Mouse (Mus musculus): ENCODE data around the gene Bmp10.
"Not testable (repeated sequence)": the region's sequence is repeated elsewhere in the genome, so short reads cannot be mapped to it uniquely, and the experiment has no call there.

Bmp10 gene

DNA sequence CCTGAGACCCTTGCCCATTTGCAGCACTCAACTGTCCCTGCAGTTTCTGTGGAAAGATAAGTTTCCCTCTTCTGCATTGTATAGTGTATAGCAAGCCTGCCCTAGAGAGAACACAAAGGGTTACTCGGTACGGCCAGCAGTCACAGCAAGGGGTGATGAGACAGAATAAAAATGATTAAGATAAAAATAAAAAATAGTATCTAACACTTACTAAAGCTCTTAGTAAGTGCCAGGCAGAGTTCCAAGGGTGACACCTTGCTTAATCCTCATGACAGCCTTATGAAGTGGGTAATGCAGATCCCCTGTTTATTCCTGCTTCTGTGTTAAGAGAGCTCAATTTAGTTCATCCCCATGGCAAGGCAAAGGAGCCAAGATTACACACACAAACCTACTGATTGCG lies 20.7 kb downstream of the Bmp10 start:
- no peak for DNase-seq

DNA sequence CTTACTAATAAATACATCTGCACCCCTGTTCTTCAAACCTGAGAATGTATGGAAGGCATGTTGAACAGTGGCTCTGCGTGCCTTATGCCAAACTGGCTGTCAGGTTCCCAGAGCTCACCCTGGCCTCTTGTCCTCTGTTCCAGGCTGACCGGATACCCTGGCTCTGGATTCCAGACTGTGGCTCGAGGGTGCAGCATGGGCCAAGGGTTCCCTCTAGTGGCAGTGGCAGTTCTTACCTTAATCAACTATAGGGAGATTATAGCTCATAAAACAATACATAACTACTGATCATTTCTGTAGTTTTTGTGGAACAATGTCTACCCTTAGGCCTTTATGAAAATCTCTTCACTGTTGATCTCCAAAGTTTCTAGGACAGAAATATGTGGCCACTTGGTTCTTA lies 22.2 kb downstream of the Bmp10 start:
- no peak for DNase-seq

DNA sequence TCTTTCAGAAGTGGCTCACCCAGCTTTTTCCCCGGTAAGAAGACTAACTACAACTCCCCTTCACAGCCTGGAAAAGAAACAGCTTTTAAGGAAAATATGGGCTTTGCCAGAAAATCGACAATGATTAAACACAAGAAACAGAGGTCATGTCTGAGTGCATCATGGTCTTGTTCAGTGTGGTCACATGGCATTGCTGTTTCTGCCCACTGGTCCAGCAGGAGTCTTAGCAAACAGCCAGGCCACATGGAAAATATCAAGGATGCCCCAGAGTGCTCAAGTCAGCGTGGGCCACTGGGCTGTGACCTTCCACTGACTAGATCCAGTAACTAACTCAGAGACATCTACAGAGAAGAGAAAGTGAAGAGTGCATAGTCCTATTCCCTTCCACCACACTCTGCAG lies 23.0 kb downstream of the Bmp10 start:
- DNase-seq = no peak

DNA sequence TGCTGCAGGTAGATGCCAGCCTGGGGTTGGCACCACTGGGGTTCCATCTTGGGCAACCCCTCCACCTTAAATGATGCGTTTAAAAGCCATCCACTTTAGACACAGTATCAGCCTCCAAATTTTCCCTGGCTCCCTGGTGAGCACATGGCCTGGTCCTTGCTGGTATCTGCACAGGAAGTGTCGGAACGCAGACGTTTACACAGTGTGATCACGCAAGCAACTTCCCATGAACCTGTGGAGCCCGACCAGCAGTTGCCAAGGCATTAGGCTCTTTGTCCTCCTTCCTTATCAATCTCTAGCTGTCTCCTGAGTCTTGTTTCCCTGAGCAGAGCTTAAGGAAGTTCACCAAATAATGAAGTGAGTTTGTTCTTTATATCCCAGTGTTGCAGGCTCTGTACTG lies 26.7 kb downstream of the Bmp10 start:
- DNase-seq = no peak

DNA sequence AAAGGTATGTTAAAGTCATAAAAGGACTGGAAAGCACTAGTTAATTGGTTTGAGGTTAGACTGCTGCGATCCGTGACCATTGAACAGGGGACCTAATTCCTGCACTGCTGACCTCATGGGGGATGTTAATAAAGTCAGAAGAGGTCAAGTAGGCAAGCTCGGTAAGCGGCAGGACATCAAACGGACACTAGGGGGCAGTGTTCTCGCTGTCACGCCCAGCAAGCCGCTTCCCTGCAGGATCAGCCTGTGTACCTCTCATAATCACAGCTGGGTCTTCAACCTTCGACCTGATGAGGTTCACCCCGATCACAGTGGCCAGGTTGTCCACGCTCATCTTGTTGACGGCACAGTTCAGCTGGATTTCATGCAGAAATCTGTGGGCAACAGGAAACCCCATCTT lies 37.4 kb downstream of the Bmp10 start:
- DNase-seq = peak; percentile 30

DNA sequence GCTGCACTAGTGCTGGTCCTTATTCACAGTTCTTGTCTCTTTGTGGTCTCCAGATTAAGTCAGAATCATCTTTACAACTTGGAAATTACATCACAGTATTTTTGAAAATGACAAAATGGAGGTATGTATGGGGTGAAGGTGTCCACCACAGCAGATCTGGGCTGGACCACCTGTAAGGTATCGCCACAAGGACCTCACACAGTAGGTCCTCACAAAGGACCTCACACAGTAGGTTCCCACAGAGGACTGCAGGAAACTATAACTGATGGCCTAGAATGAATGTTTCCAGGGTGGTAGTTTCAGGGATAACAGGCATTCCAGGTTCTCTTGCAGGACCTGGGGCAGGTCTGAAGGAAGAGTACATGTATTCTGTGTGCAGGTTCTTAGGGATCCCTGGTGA lies 38.6 kb downstream of the Bmp10 start:
- DNase-seq = no peak

DNA sequence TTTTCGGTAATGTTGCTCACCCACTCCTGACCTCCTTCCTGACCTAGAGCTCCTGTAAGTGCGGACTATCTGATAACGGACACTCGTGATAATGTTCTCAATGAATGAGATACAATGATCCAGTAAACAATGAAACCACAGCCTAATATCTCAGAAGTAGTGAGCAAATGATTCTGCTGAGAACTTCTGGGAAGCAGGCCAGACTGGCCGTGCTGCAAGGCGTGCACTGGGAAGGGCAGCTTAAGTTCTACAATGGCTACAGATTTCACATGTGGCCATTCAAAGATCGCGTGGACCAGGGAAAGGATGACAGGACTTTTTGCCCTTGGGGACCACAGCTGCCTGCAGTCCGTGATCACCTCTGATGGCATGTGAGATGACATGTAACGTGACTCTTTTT lies 39.6 kb downstream of the Bmp10 start:
- DNase-seq = no peak

DNA sequence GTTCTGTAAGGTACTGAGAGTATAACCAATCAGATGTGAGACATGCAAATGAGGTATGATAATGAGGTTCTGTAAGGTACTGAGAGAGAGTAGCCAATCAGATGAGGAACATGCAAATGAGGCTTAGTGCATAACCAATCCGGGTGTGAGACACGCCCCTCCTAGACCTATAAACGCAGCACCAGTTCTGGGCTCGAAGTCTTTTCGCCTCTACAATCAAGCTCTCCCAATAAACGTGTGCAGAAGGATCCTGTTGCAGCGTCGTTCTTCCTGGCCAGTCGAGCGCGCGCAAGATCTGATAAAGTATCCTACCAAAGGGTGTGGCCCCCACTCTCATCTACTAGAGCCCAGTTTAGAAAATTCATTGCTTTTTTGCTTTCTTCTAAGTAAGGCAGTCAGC lies 41.3 kb downstream of the Bmp10 start:
- DNase-seq = not testable (repeated sequence)

DNA sequence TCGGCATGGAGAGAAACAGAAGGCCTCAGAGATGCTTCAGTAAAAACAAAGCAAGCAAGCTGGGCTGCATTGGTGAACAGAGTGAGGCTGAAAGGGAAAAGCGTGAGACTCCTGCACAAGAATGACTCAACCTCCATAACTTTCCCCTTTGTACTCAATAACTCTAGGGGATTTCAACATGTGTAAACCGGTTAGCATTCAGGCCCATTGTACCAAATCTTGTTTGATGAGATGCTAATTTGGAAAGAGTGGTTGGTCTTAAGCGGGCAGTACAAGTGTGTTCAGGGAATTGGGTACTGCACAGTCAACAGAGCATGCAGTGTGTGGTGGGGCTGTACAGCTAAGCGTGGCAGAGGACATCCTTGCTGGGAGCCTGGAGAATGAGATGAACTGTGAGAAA lies 46.4 kb downstream of the Bmp10 start:
- DNase-seq = no peak

DNA sequence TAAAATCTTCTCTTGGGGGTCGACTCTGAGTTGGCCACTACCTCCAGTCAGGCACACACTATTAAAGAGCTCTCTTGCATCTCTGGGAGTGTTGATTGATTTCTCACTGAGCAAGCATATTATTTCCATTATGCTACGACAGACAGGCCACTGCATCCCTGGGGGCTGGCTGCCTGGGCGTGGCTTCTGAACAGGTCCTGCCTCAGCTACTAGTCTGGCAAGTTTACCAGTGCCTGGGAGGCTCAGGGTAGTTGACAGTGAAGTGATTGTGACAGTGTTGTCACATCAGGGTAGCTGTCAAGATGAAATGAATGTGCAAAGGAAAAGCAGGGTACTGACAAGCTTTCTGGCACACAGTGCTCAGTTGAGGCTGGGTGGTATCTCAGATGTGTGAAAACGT lies 50.1 kb downstream of the Bmp10 start:
- no peak for DNase-seq

DNA sequence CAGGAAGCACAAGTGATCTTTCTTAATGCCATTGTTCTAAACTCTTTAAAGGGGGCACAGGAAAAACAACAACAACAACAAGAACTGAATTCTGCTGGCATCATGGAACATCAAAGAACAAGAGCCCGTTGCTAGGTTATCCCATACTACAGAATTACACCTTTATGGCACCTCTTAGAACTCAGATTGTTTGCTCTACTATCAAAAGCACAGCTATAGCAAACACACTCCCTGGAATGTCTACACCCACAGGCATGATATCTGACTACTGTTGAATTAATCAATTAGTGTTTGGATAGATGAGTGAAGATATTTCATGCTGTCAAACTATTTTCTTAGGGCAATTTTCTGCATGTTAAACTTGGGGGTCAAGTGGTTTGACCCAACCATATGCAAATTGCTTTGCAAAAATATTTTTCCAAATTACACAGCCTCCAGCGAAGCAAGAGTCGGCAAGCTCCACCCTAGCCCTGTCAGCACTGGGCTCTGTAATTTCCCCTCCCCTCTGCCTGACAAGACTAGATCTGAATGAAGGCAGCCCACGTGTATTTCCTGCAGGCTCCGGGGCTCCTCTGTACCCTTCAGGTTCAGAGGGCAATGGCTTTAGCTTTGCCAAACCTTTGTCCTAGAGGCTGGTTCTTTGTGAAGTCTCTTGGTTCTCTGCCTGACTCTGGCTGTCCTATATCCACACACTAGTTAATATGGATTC lies 50.7 kb downstream of the Bmp10 start:
- DNase-seq = no peak

DNA sequence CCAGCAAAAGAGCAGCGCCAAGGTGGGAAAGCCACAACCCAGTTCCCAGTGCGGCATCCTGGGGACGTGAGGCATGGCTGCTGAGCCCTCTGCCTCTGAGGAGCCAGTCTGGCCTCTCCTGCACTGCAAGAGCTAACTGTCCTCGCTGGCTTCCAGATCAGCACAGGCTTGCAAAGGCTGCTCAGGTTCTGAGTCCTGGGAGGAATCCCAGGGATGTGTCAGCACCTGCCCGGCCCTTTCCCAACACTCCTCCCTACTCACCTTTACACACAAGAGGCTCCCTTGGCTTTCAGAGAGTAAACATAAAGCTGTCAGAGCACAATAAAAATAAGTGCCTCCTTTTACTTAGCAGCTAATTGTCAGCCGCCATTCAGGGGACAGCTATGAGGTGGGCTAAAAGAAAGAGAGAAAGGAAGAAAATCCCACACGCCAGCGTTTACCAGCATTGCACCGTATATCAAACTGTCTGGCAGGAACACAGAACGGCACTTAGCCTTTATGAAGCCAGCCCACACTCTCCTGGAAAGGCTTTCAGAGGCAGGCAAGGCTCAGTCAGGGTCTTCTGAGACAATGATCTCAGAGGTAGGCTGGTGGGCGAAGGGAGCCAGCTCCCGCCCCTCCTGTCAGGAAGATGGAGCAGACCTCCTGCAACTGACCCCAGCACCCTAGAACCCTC lies 54.6 kb downstream of the Bmp10 start:
- no peak for DNase-seq

DNA sequence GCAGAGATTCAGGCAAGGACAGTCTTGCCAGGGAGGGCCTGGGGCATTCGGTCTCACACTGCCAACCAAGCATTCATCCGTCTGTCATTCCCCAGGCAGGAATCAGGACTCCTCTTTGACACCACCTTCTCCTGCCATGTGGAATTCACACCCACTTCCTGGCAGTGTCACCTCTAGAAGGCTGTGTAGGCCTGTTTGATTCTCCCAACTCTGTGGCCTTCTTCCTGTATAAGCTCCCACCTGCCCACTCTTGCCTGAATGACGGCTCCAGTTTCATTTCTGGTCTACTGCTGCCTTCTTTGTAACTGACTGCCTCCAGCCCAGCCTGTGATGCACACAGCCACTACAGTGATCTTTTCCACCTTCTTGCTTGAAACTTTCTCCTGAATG lies 55.1 kb downstream of the Bmp10 start:
- no peak for DNase-seq

DNA sequence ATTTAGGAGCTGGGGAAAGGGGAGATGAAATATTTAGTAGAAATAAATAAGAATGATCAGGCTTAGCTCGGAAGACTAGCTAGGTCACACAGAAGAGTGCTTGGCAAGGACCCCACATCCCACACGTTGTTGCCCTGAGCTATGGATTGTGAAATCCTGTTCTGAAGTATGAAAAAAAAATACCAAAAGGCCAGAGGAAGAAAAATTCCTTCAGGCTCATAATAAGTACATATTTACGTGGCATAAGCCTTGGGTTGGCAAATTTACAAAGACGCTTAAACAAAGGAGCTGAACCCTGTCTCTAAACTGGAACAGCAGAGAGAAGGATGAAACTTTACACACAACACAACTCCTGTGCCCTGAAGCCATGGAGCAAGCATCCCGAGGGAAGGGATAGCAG lies 56.0 kb downstream of the Bmp10 start:
- DNase-seq = no peak
